Mouse (Mus musculus): Measurements from ENCODE around the gene Ctnnd2.

Ctnnd2 gene

DNA sequence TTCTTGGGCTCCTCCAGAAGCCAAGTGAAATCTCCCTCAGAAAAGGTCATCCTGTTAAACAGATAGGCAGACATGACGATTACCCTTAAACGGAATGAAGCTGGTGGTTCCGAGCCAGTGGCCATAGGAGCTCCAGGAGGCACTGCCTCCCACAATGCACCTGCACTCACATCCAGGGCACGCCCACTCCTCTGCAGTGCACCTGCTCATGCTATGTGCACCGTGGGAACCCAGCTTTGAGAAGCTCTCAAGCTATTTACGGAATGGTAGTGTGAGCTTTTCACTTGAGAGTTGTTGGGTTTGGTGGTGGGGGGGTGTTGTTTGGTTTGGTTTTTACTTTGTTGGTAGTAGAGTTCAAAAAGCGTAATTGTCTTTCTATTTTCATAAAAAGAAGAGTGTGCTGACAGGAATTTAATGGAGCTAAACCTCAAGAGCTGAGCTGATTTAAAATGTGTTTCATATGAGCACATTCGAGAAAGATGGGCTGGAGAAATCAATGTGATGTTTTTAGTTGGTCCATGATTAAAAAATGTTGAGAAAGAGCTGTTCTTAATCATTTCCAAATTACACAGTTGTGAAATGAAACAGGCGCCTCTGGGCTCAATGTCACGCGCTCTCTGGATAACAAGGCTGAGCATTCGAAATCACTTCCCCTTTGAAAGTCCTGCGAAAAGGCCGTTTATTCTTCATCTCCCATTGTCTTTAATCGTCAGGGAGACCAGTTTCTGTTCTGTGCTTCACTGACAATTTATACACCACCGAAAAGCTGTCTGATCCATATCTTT is 802.8 kb downstream of the Ctnnd2 start:
- DNase-seq (ENCODE audit: low read depth, low spot score) = peak; percentile 13

DNA sequence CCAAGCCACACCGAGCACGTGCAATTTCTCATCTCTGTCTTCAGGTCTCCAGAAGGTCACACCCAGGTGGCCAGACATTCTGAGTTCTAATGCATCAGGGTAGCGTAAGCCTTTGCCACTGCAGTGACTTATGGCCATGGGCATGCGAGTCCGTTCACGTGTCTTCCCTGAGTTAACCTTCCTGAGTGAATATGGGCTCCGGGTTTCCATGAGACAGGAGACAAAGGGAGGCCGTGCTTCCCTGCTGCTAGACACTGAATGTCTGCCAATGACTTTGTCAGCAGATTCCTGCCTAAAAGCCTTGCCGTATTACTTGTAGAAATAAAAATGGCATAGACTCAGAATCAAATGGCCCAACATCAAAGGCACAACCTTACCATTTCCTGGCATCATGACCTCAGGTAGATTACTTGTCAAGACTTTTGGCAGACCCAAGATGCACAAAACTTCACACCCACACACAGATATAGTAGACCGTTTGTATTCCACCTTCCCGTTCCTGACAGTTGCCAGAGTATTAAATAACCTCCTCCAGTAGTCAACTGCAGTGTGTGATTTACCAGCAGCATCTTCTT is 804.9 kb downstream of the Ctnnd2 start:
- DNase-seq (ENCODE audit: low read depth, low spot score) = peak; percentile 13

DNA sequence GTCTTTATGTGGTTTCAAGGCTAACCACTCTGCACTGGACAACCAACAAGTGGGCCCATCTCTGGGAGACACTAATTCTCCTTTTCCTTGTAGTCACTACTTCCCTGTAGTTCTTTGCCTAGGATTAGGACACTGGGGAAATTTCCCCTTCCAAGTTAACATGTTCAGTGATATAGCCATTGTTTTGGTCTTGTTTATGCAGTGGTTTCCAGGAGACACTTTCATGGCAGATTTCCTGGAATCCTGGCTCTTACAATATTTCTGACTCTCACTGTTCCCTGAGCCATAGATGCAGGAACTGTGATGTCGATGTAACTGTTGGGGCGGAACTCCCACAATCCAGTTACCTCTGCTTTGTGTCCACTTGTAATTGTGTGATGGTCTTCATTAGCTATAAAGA is 814.5 kb downstream of the Ctnnd2 start:
- DNase-seq (ENCODE audit: low read depth, low spot score) = no peak

DNA sequence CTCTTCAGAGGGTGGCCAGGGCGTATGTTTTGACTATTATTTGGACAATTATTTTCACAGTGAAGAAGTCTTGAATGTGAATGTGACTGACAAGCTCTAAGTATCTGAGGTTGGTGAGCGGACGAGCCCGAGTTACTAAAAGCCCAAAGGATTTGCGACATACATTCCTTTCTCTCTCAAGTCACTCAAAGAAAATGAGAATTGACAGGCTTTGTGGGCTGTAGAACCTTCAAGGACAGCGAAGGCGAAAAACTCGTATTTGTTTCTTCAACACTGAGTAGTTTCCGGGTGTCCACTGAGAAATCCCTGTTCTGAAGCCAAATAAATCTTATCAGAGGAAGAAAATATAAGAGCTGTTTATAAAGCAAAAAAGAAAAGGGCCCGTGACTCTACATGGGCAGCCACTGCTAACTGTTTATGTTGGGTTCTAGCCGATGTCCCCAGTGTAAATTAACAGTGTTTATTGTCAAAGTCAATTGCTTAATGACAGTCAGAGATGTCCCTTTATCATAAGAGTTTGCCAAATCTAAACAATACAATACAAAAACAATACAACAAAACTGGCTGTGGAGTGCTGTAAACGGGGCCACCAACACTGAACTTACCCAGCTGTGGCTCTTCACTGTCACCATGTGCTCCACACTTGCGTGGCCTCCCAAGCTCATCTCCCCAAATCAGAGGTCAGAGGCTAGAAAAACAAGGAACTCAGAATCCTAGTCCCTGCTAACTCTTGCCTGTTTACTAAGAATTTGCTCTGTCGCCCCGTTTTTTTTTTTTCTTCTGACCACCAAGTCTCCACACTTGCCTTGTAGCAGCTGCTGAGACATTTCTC is 818.2 kb downstream of the Ctnnd2 start:
- no peak for DNase-seq (ENCODE audit: low read depth, low spot score)

DNA sequence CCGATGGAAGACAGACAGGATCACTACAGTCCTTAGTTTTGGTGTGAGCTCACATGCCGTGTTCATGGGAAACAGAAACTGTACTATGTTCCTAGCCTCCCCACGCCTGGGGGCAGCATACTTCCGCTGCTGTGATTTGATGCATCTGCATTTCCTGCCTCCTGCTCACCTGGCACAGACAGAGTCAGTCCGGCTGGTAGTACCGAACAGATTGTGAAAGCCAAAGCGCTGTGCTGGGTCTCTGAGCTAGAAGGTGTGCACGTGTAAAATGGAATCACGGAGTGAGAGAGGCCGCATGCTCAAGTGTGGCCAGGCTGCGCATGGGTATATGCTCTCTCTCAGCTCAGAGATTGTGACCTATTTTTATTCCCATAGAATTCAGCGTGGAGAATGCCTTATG is 820.0 kb downstream of the Ctnnd2 start:
- no peak for DNase-seq (ENCODE audit: low read depth, low spot score)

DNA sequence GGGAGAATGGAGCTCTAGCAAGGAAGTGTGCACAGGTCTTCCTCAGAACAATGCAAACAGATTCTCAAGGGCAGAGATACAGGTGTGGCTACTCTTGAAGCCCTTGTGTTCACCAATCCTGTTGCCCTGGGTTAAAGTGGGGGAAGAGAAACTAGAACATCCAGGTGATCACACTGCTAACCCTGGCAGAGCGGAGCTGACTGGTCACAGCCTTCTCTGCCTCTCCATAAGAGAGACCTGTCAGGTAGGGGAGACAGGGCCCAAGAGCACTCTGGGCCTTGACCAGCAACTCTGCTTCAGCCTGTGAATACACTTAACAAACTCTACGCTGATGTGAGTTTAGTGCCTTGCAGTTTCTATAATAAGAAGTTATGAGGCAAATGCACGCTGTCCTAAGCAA is 820.5 kb downstream of the Ctnnd2 start:
- DNase-seq (ENCODE audit: low read depth, low spot score) = no peak

DNA sequence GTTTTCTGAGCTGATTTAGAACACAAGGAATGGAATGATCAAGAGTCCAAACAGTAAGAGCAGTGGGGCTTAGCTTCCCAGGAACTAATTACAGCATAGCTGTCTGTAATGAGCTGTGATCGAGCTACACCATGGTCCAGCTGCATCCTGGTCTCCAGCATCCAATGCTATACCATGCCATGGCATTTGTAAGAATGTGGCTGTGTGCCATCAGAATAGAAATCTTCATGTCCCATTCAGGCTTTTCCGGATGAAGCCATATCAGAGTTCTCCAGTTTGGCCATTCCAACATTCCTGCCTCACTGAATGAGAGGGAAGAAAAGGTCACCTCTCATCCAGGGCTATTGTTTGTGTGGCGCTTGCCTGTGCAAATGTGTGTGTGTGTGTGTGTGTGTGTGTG is 823.0 kb downstream of the Ctnnd2 start:
- no peak for DNase-seq (ENCODE audit: low read depth, low spot score)

DNA sequence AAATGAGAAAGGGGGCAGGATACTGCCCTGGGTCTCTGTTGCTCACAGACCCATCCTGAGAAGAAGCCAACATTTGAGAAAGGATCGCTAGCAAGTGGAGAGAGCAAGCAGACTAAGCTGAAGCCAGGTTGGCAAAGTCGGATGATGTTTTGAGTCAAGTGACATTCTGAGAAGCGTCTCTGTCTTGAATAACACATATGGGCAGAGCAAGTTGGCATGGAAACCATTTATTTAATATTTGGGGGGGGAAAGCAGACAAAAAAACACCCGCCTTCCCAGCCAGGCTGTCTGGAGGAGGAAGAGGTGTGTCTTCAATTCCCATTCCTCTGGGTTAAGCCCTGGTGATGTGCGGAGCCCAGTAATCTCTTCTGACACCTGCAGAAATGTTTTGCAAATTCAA is 832.1 kb downstream of the Ctnnd2 start:
- DNase-seq (ENCODE audit: low read depth, low spot score) = no peak

DNA sequence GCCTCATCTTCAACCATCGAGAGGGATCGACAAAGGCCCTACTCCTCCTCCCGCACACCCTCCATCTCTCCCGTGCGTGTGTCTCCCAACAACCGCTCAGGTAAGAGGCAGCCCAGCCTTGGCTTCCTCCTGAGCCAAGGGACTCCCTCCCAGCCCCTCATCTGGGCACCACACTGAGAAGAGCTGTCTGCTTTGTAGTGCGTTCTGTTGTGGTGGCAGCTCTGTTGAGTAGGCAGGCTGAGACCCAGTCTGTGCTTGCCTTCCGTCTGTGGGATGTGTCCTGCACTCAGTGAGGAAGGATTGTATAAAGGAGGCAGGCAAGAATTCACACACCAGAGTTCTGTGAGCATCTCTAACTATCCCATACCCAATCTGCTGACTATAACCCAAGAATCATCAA is 832.6 kb downstream of the Ctnnd2 start:
- DNase-seq (ENCODE audit: low read depth, low spot score) = no peak

DNA sequence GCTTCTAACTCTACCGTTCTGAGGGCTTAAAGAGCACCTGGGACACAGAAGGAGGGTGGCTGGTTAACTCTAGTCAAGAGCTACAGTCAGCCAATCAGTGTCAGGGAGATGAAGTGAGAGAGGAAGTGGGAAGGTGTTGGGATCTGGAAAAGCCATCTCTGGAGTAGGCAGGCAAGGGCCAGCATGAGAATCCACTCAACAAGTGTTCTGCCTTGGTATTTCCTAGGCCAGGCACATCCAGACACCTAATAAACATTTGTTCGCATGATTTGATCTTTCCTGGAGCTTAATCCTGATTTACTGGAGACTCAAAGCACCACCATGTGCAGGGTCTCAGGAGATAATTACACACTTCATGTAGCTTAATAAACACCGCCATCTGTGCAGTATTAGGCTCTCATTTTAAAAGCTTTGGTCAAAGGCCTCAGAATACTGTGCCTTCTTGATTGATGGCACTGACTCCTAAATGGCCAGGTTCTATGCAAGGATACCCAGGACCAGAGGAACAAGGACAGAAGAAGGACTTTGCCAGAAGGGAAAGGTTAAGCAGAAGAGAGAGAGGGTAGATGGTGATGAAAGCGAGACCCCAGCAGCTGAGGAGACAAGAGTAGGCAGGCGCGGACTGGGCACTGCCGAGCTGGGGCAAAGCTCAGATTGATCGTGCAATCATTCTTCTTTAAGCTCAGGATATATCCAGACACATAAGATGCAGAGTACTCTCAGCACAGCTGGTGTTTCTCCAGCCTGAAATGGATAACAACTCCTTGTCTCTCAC is 833.8 kb downstream of the Ctnnd2 start:
- DNase-seq (ENCODE audit: low read depth, low spot score) = no peak

DNA sequence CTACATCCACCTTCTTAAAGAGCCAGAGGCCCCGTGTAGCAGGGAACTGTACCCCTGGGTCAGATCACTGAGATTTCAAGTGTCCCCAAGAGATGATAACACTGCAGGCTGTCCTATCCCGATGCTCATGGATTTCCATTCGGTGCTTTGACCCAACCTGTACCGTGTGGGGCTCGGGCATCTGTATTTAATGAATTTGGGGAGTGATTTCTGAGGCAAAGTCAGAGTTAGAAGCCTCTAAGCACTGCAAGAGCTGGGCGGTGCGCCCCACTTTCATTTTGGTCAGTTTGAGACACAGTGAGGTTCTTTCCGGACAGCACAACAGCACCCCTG is 834.4 kb downstream of the Ctnnd2 start:
- no peak for DNase-seq (ENCODE audit: low read depth, low spot score)

DNA sequence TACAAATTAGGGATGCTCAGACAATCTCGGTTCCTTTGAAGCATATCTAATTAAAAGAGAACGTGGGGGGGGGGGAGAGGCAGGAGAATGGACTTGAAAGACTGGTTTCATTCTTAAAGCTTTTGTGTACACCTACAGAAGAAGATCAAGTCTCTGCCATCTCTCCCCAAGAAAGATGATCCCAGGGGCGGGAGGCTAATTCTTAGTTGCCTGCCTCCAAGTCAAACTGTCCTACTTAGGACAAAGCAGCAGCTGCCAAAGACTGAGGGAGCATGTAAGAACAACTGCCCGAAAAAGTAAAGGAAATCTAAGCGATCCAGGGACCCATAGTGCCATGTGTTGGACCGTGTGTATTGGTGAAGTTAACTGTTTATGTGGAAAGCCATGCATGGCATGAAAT is 836.2 kb downstream of the Ctnnd2 start:
- no peak for DNase-seq (ENCODE audit: low read depth, low spot score)

DNA sequence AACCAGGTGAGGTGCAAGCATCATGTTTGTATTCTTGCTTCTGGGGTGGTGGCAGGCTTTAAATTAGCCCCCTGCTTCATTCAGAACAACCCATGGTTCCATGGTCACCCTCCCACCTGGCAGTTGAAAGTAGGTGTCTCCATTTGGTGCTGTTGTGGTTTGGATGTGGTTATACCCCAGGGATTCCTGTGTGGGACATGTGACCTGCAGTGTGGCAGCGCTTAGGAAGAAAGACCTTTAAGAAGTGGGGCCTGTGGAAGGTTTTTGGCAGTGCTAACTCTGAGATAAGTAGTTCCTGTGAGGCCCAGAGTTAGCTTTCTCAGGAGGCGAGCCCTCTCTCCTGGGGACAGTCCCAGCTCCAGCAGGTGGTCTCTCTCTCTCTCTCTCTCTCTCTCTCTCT is 848.4 kb downstream of the Ctnnd2 start:
- no peak for DNase-seq (ENCODE audit: low read depth, low spot score)

DNA sequence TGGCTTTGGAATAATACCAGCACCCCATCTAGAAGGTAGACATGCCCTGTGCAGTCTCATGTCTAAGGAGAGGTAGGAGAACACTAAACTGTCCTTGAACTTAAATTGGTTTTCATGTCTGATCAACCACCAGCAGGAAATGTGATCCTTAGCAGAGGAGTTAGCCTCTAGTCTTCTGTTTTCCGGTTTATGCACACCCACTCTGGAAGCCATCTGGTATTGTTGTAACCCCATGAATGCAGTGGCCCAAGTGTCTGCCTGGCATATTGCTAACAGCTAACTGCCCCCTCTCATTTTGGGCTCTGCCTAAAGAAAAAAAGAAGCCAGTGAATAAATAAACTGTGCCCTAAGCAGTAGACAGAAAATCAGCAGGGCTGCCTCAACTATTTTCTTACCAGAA is 849.6 kb downstream of the Ctnnd2 start:
- no peak for DNase-seq (ENCODE audit: low read depth, low spot score)

DNA sequence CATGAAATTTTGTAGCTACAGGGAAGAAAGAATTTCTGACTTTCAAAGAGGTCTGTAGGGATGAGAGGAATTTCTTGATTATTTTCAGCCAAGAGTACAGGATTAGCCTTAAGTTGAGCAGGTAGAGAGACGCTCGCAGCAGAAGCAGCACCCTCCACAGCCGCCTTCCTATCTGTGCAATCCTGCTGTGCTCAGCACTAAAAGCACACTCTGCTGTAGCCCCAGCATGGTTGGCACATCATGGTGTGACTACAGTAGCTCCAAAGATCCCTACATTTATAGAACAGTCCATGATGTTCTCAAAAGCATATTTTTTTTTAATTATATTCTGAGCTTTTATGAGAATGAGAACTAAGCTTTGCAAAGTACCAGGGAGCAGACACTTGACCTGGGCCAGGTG is 850.1 kb downstream of the Ctnnd2 start:
- DNase-seq (ENCODE audit: low read depth, low spot score) = no peak

DNA sequence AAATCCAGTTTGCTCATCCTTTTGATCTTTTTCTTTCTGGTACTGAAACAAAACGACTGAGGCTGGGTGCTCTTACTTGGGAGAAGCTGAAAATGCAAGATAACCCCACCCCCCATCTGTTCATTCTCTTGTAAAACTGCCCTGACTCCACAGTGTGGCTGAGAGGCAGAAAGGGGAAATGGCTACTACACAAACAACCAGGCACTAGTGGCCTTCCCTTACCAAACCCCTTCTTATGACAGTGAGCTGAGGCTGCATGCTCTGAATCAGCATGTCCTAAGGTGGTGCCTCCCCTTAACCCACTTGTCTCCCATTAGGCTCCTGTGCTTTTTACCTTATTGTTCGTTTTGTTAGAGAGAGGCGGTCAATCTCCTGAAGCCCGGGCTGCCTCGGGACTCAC is 851.4 kb downstream of the Ctnnd2 start:
- DNase-seq (ENCODE audit: low read depth, low spot score) = peak; percentile 11

DNA sequence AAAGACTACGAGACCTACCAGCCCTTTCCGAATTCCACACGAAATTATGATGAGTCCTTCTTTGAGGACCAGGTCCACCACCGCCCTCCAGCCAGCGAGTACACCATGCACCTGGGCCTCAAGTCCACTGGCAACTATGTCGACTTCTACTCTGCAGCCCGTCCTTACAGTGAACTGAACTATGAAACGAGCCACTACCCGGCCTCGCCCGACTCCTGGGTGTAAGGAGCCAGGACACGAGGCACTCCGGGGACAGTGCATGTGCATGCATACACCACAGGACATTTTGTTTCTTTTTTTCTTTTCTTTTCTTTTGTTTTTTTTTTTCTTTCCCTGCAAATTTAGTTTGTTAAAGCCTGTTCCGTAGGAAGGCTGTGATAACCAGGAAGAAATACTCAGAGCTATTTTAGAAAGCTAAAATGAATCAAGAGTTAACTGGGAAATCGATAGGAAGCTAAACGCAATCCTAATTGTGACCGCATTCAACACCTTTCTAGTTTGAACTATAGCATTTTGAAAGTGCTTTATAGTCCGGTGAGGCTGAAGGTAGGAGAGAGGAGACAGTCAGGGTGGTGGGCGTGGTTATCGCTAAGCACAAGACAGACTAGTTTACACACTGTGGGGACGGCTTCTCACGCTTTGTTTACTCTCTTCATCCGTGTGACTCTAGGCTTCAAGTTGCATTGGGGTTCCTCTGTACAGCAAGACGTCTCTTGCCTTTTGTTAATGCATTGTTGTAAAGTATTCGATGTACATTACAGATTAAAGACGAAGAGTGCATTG is 855.2 kb downstream of the Ctnnd2 start:
- peak; percentile 38 for DNase-seq (ENCODE audit: low read depth, low spot score)

DNA sequence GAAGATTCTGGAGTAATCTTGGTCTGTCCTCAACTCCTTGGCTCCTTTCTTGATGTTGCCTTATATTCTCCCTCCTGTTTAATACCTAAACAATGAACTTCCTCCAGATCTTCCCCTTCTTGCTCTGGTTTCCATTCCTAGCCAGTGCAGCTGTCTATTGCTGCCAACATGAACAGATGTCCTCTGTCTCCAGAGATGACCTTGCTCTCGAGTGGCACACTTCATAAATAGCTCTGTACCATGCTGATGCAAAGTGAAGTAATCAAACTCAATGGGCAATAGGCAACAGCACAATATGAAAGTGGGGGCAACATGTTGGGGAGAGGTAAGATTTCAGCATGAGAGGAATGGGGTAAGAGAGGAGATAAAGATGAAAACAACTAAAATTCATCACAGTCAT is 872.6 kb downstream of the Ctnnd2 start:
- no peak for DNase-seq (ENCODE audit: low read depth, low spot score)

DNA sequence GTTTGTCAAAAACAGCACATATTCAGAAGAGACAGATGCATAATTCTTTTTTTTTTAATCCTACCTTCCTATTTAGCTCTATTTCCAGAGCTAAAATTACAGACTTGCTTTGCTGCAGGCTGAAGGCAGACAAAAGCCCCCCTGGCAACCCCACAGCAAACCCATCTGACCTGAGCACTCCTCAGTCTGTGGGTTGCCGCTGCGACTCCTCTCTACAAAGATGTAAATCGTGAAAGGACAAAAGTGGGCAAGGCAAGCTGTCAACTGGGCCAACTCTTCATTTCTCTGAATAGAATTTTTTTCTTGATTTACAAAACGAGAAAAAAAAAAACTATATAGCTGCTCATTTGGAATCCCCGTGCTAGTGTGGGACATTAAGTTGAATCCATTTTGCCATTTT is 879.1 kb downstream of the Ctnnd2 start:
- no peak for DNase-seq (ENCODE audit: low read depth, low spot score)

DNA sequence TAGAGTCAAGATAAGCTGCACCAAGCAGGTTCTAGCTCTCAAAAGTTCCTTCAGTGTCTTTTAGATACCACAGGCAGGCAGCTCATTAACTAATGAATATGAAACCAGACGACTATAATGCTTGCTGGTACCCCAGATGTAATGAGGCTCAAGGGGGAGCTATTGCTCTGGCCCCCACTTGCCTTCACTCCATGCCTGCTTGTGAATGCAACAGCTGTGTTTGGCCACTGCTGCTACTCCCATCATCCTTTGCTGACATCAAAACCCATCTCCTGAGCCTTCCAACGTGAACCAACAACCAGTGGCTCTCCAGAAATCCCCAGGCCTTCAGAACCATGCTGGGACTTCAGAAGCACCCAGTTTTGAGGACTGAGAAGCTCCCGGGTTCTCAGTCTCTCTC is 883.8 kb downstream of the Ctnnd2 start:
- DNase-seq (ENCODE audit: low read depth, low spot score) = no peak

DNA sequence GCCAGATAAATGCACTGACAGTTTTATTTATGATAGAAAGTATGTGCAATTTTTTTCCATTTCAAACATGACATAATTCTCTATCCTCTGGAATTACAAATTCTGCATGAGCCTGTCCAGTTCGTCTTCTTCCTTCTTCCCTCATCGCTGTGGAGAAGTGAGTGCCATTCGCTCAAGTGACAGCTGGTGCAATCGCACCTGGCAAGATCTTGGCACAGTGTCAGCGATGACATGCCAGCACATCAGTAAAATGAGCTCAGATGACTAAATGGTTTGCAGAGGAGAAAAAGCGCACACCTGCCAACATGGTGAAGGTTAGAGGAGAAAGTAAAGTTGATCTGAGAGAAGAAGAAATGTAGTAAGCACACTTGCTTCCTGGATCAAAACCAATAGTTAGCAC is 885.9 kb downstream of the Ctnnd2 start:
- DNase-seq (ENCODE audit: low read depth, low spot score) = no peak

Measured in R1 (cell line).